Mouse (Mus musculus) cerebellum, postnatal 10 days (tissue): ENCODE data around the gene Actn2.

Experiments used
- DNase-seq, 2 experiments: peaks; one replicate each; pipeline ENCODE4 v3.0.0; 2021; ENCODE audit warnings: mixed read lengths in 2 of 2

Gene Actn2

GRCm38 (mm10) chr13:12340183-12340975 is at the start of gene Actn2:
Gene Actn2 (minus strand): TSS chr13:12340760.
- peak; percentile 86 to 87 for DNase-seq

- DNase-seq, result peak; percentile 42 to 59
Observed at GRCm38 (mm10) chr13:12386286-12386685, 45.7 kb upstream of the Actn2 start.

GRCm38 (mm10) chr13:12384796-12385195 is 44.2 kb upstream of the Actn2 start:
- no peak for DNase-seq

- no peak for DNase-seq
Observed at GRCm38 (mm10) chr13:12376778-12377177, 36.2 kb upstream of the Actn2 start.

GRCm38 (mm10) chr13:12372755-12373154 is 32.2 kb upstream of the Actn2 start:
- no peak for DNase-seq

GRCm38 (mm10) chr13:12369930-12370329 is 29.4 kb upstream of the Actn2 start:
- DNase-seq, result no peak

GRCm38 (mm10) chr13:12369041-12369621 is 28.6 kb upstream of the Actn2 start:
- peak; percentile 30 to 51 for DNase-seq

GRCm38 (mm10) chr13:12361486-12361885 is 20.9 kb upstream of the Actn2 start:
- DNase-seq, result no peak

- no peak for DNase-seq
Observed at GRCm38 (mm10) chr13:12357554-12357953, 17.0 kb upstream of the Actn2 start.

GRCm38 (mm10) chr13:12356184-12356583 is 15.6 kb upstream of the Actn2 start:
- DNase-seq, result no peak

- no peak for DNase-seq
Observed at GRCm38 (mm10) chr13:12349197-12349824, 8.8 kb upstream of the Actn2 start.

- peak; percentile 27 to 33 for DNase-seq
Observed at GRCm38 (mm10) chr13:12346837-12347236, 6.3 kb upstream of the Actn2 start.

- DNase-seq, result peak in 1 of 2 experiments; percentile 3
Observed at GRCm38 (mm10) chr13:12341447-12341846, 887 bp upstream of the Actn2 start.

GRCm38 (mm10) chr13:12339446-12339845 is 1.1 kb downstream of the Actn2 start:
- no peak for DNase-seq

GRCm38 (mm10) chr13:12337752-12338151 is 2.8 kb downstream of the Actn2 start:
- no peak for DNase-seq

GRCm38 (mm10) chr13:12334016-12334415 is 6.5 kb downstream of the Actn2 start:
- DNase-seq, result peak in 1 of 2 experiments; percentile 9

GRCm38 (mm10) chr13:12331528-12331927 is 9.0 kb downstream of the Actn2 start:
- no peak for DNase-seq

GRCm38 (mm10) chr13:12328392-12328791 is 12.2 kb downstream of the Actn2 start:
- no peak for DNase-seq

GRCm38 (mm10) chr13:12327577-12327976 is 13.0 kb downstream of the Actn2 start:
- no peak for DNase-seq

- DNase-seq, result no peak
Observed at GRCm38 (mm10) chr13:12323076-12323625, 17.4 kb downstream of the Actn2 start.

- DNase-seq, result no peak
Observed at GRCm38 (mm10) chr13:12320148-12320547, 20.4 kb downstream of the Actn2 start.

- DNase-seq, result no peak
Observed at GRCm38 (mm10) chr13:12318017-12318416, 22.5 kb downstream of the Actn2 start.

- DNase-seq, result peak; percentile 9 to 15
Observed at GRCm38 (mm10) chr13:12317191-12317765, 23.3 kb downstream of the Actn2 start.
